Mouse (Mus musculus) heart, adult 10 weeks (tissue): ENCODE measurements around the gene Duoxa2. TPM values are rescaled to one million over a fixed set of nuclear protein-coding genes. Genes with fewer than 3 reads are reported as not detected.

ENCODE experiments used
- polyA plus RNA-seq: library from polyadenylated mRNA; stranded (reverse); fragments of 350-450 nt; fragmentation: Illumina TruSeq; extraction: RNeasy Lipid Tissue Mini Kit (QIAGEN cat#74804); gene quantifications from one replicate; pipeline ENCODE4 v1.2.3, GENCODE M21; 2014; ENCODE audit warnings: low read depth, low replicate concordance

Duoxa2 gene
- not detected for polyA plus RNA-seq

DNA sequence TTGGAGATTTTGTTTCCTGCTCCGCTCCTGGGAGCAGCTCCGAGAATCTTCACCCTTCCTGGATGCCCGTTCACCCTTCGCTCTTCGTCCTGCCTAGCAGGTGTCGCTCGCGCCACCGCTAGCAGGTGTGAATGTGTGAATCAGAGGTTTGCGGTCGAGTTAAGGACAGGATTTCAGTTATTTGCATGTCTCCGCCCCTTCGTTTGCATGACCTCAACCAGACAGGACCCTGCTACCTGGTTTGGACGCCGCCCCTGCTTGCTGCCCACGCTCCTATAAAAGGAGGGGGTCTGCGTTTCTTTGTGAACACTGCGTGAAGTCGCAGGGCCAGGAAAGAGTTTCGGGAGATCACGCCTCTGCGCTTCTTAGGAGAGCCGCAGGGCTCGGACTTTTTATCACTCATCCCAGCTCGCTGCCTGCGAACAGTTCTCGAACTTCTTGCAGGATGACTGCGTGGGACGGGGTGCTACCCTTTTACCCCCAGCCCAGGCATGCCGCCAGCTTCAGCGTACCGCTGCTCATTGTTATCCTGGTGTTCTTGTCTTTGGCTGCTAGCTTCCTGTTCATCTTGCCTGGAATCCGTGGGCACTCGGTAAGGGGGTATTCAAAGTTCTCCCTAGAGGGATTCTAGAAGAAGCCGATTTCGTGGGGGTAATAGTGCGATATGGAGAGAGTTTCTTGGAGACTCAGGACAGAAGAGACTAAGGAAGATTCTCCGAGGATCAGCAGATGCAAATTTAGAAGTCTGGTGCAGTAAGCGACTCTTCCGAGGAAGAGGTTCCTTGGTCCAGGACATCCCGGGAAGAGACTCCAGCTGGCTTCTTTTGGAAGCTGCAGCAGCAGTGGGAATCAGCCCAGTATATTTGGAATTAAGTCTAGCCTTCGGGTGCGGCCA lies at the start of gene Duoxa2:
Gene Duoxa2, plus strand, starts transcription at position 305 of the 895 bp plus-strand sequence.

DNA sequence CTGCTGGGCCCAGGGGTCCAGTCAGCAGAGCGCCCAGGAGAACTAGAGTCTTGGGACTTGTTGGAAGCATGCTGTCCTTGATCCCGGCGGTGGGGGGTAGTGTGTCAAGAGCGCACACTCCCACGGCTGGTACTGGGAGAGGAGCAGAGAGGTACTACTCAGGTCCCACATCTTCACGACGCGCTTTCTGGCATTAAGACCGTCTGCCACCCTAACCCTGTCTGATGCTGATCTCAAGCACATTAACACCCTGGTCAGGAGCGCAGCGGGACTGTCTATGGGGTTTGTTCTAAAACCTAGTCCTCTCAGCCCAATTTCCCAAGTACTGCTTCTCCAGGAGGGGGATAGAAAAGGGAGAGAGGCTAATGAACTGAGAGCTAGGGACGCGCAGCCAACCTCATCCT lies 602 bp upstream of the Duoxa2 start, which contains the start of gene Duox2:
Gene Duox2, minus strand, starts transcription at position 354 of the 404 bp plus-strand sequence.

DNA sequence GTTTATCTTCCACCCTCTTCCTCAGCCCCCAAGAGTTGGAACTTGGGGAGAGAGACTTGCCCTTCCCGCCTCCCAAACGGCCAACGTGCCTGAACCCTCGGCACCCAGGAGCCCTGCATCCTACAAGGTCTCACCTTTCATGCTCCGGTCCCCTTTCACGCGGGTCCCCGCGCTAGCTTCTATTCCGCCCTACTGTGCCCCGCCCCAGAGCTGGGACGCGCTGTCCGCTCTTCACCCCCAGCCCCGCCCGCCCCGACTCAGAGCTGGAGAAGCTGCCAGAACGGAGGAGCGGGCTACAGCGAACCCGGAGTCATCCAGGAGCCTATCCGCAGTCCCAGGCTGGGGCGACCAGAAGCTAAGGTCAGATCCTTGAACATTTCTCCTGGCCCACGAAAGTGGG lies 14.8 kb downstream of the Duoxa2 start, which contains the start of gene Duoxa1:
Gene Duoxa1, minus strand, starts transcription at position 195 of the 400 bp plus-strand sequence.

GRCm38 (mm10) chr2:122315372-122315771 lies 16.7 kb downstream of the Duoxa2 start, which contains the start of gene Duox1:
TSS of gene Duox1 (plus strand) at chr2:122315672.

Other genes starting within 250 kb of the Duoxa2 start
- 7.4 TPM for gene Spg11, start 180.5 kb upstream of the Duoxa2 start, polyA plus RNA-seq
- 461 TPM for gene B2m, start 151.2 kb upstream of the Duoxa2 start, polyA plus RNA-seq
- 0.26 TPM for gene Trim69, start 138.2 kb upstream of the Duoxa2 start, polyA plus RNA-seq
- not detected for gene Patl2, start 112.7 kb upstream of the Duoxa2 start, polyA plus RNA-seq
- gene Terb2, start 112.6 kb upstream of the Duoxa2 start, polyA plus RNA-seq: not detected
- gene Sord, start 64.2 kb upstream of the Duoxa2 start, polyA plus RNA-seq: 186 TPM
- gene Duox2, start 451 bp upstream of the Duoxa2 start, polyA plus RNA-seq: 0.42 TPM
- gene Duoxa1, start 14.8 kb downstream of the Duoxa2 start, polyA plus RNA-seq: 0.63 TPM
- gene Duox1, start 16.8 kb downstream of the Duoxa2 start, polyA plus RNA-seq: 0.29 TPM
- gene Shf, start 70.3 kb downstream of the Duoxa2 start, polyA plus RNA-seq: 3.1 TPM
- 35.1 TPM for gene Slc28a2, start 127.6 kb downstream of the Duoxa2 start, polyA plus RNA-seq
- not detected for gene Gm14085, start 186.0 kb downstream of the Duoxa2 start, polyA plus RNA-seq